In genomic region chr6:136468401-136468912, GRCm38 (mm10) we compare ENCODE assay signal across 8 mouse cellular contexts. TPM values are rescaled to one million over a fixed set of nuclear protein-coding genes. Genes with fewer than 3 reads are reported as not detected.
DNase-seq lines count a peak whose midpoint lies in the region; ATAC-seq and TF ChIP-seq lines count a peak whose summit lies in the region.

No protein-coding gene starts in this region.

- H3K27ac ChIP-seq in heart, embryonic 10.5 days, result peak overlapping the region; percentile 93
- H3K27ac ChIP-seq in kidney, embryonic 14.5 days (ENCODE audit: low read depth, low read length), result peak overlapping the region; percentile 93
- peak overlapping the region; percentile 95 for H3K27ac ChIP-seq in limb, embryonic 15.5 days
- peak overlapping the region; percentile 89 for H3K27ac ChIP-seq in midbrain, postnatal 0 days (ENCODE audit: low read depth, low read length)

- H3K4me1 ChIP-seq in erythroblast, embryonic 14.5 days (ENCODE audit: control insufficient read depth), result peaks cover 76% of the 10 kb centered on the region
- H3K4me1 ChIP-seq in heart, embryonic 10.5 days, result peaks cover 67% of the 10 kb centered on the region
- H3K4me1 ChIP-seq in kidney, embryonic 14.5 days (ENCODE audit: control insufficient read depth, insufficient read depth, low read length), result peaks cover 40% of the 10 kb centered on the region
- H3K4me1 ChIP-seq in limb, embryonic 15.5 days, result peaks cover 60% of the 10 kb centered on the region
- peaks cover 7% of the 10 kb centered on the region; the same call in 1 of the 2 replicates for H3K4me1 ChIP-seq in midbrain, postnatal 0 days (ENCODE audit: insufficient read depth, low read length)

- peaks cover 8% of the 10 kb centered on the region for H3K27me3 ChIP-seq in erythroblast, embryonic 14.5 days (ENCODE audit: control insufficient read depth)
- H3K27me3 ChIP-seq in heart, embryonic 10.5 days (ENCODE audit: insufficient read depth, poor library complexity, severe bottlenecking), result no peaks in the 10 kb centered on the region
- no peaks in the 10 kb centered on the region for H3K27me3 ChIP-seq in kidney, embryonic 14.5 days (ENCODE audit: control insufficient read depth, insufficient read depth, low read length)
- no peaks in the 10 kb centered on the region for H3K27me3 ChIP-seq in limb, embryonic 15.5 days
- H3K27me3 ChIP-seq in midbrain, postnatal 0 days (ENCODE audit: insufficient read depth, low read length), result no peaks in the 10 kb centered on the region

- DNase-seq in CD4-positive helper T cell, adult 2 months (ENCODE audit: low read depth, low spot score), result peak; percentile 76
- peak; percentile 97 for DNase-seq in brain, embryonic 18.5 days (ENCODE audit: low read depth, low spot score)
- DNase-seq in heart, embryonic 10.5 days (ENCODE audit: low spot score), result peak; percentile 99
- DNase-seq in midbrain, postnatal 0 days (ENCODE audit: low spot score), result peak; percentile 99
- DNase-seq in spleen, postnatal 14 days (ENCODE audit: low spot score in 2 of 2), result peak; percentile 68 to 88

- no peaks in the 10 kb centered on the region for H3K36me3 ChIP-seq in erythroblast, embryonic 14.5 days (ENCODE audit: control insufficient read depth)
- no peaks in the 10 kb centered on the region for H3K36me3 ChIP-seq in heart, embryonic 10.5 days
- H3K36me3 ChIP-seq in kidney, embryonic 14.5 days (ENCODE audit: control insufficient read depth, insufficient read depth, low read length), result no peaks in the 10 kb centered on the region
- no peaks in the 10 kb centered on the region for H3K36me3 ChIP-seq in limb, embryonic 15.5 days
- no peaks in the 10 kb centered on the region for H3K36me3 ChIP-seq in midbrain, postnatal 0 days (ENCODE audit: insufficient read depth, low read length)

- H3K9ac ChIP-seq in kidney, embryonic 14.5 days (ENCODE audit: low read depth, low read length), result no peak overlapping the region
- no peak overlapping the region for H3K9ac ChIP-seq in limb, embryonic 15.5 days
- H3K9ac ChIP-seq in midbrain, postnatal 0 days (replicated peaks; ENCODE audit: low read length, poor library complexity, severe bottlenecking), result no peak overlapping the region

- H3K9me3 ChIP-seq in erythroblast, embryonic 14.5 days (ENCODE audit: control insufficient read depth, low read length), result no peaks in the 10 kb centered on the region
- no peaks in the 10 kb centered on the region for H3K9me3 ChIP-seq in heart, embryonic 10.5 days
- peaks cover 9% of the 10 kb centered on the region for H3K9me3 ChIP-seq in kidney, embryonic 14.5 days (ENCODE audit: control insufficient read depth, low read length)
- H3K9me3 ChIP-seq in limb, embryonic 15.5 days, result no peaks in the 10 kb centered on the region
- H3K9me3 ChIP-seq in midbrain, postnatal 0 days (ENCODE audit: low read length), result no peaks in the 10 kb centered on the region

- no peak overlapping the region for H3K4me2 ChIP-seq in kidney, embryonic 14.5 days (replicated peaks; ENCODE audit: low read depth, low read length)
- H3K4me2 ChIP-seq in limb, embryonic 15.5 days, result no peak overlapping the region
- no peak overlapping the region for H3K4me2 ChIP-seq in midbrain, postnatal 0 days (ENCODE audit: low read depth, low read length, poor library complexity, severe bottlenecking)

- no peak for TF ChIP-seq CTCF in midbrain, postnatal 0 days (IDR thresholded peaks at IDR 0.05)

- peak overlapping the region; percentile 53 for H3K4me3 ChIP-seq in erythroblast, embryonic 14.5 days (replicated peaks)
- peak overlapping the region; percentile 20; the same call in 1 of the 2 replicates for H3K4me3 ChIP-seq in heart, embryonic 10.5 days
- no peak overlapping the region for H3K4me3 ChIP-seq in kidney, embryonic 14.5 days (ENCODE audit: low read length)
- H3K4me3 ChIP-seq in limb, embryonic 15.5 days, result no peak overlapping the region
- H3K4me3 ChIP-seq in midbrain, postnatal 0 days (ENCODE audit: low read depth, low read length), result no peak overlapping the region

- ATAC-seq in kidney, embryonic 14.5 days (ENCODE audit: low FRiP score, low TSS enrichment), result peak; percentile 88
- ATAC-seq in limb, embryonic 15.5 days (ENCODE audit: insufficient number of reproducible peaks, low FRiP score, low TSS enrichment, low read depth), result peak; percentile 88
- peak; percentile 89 for ATAC-seq in midbrain, postnatal 0 days (ENCODE audit: low FRiP score)

- WGBS in heart, embryonic 10.5 days, result 3% methylated on average over 12 of the region's 12 CpGs
- under 1% methylated on average over 12 of the region's 12 CpGs for WGBS in kidney, embryonic 14.5 days
- WGBS in limb, embryonic 15.5 days, result under 1% methylated on average over 12 of the region's 12 CpGs
- WGBS in midbrain, postnatal 0 days, result 6% methylated on average over 12 of the region's 12 CpGs

RNA-seq across cellular contexts. Expression of gene Atf7ip, which starts 37.5 kb away (rescaled TPM):
- polyA plus RNA-seq in erythroblast, embryonic 14.5 days (2012), result 3.8 and 4.7 TPM in 2 replicates
- polyA plus RNA-seq in heart, embryonic 10.5 days (2016; fragmentation: Nextera tagmentation; extraction: Ambion mirVana), result 37.7 and 42.4 TPM in 2 replicates
- polyA plus RNA-seq in kidney, embryonic 14.5 days (2014; fragmentation: Nextera tagmentation; extraction: Ambion mirVana), result 31.3 and 54.2 TPM in 2 replicates
- polyA plus RNA-seq in limb, embryonic 15.5 days (2015; fragmentation: Nextera tagmentation; extraction: Ambion mirVana), result 35.2 and 36.4 TPM in 2 replicates
- 43.1 and 55.2 TPM in 2 replicates for total RNA-seq in midbrain, postnatal 0 days (2014; rRNA removed)
- polyA plus RNA-seq in midbrain, postnatal 0 days (2015; fragmentation: Nextera tagmentation; extraction: Ambion mirVana), result 18.9 and 28.7 TPM in 2 replicates

RNA-seq across cellular contexts. Expression of gene E330021D16Rik, which starts 53.1 kb away (rescaled TPM):
- polyA plus RNA-seq in erythroblast, embryonic 14.5 days (2012), result not detected in 2 replicates
- polyA plus RNA-seq in heart, embryonic 10.5 days (2016; fragmentation: Nextera tagmentation; extraction: Ambion mirVana), result 0.11 TPM in 1 of 2 replicates, not detected in the other
- polyA plus RNA-seq in kidney, embryonic 14.5 days (2014; fragmentation: Nextera tagmentation; extraction: Ambion mirVana), result 0.24 and 0.92 TPM in 2 replicates
- not detected in 2 replicates for polyA plus RNA-seq in limb, embryonic 15.5 days (2015; fragmentation: Nextera tagmentation; extraction: Ambion mirVana)
- total RNA-seq in midbrain, postnatal 0 days (2014; rRNA removed), result not detected in 2 replicates
- not detected in 2 replicates for polyA plus RNA-seq in midbrain, postnatal 0 days (2015; fragmentation: Nextera tagmentation; extraction: Ambion mirVana)

Comparison
In these comparisons a context has a peak if more than half of its experiments do, and no peak if none do; other contexts are left out.
1. H3K4me3 ChIP-seq: peak in erythroblast, embryonic 14.5 days (single experiment) and heart, embryonic 10.5 days (single experiment); none in kidney, embryonic 14.5 days (single experiment), limb, embryonic 15.5 days (single experiment) and midbrain, postnatal 0 days (single experiment).
2. Peak in every context shown above with its lines, with median percentiles within 50 percentile points of each other: DNase-seq, H3K27ac ChIP-seq and ATAC-seq.